Mouse (Mus musculus) right cerebral cortex, postnatal 25 days (tissue): Measurements from ENCODE around the gene Krt81.

Experiments
- DNase-seq: peaks from one replicate; pipeline ENCODE4 v3.0.0; 2022

Gene Krt81

DNA sequence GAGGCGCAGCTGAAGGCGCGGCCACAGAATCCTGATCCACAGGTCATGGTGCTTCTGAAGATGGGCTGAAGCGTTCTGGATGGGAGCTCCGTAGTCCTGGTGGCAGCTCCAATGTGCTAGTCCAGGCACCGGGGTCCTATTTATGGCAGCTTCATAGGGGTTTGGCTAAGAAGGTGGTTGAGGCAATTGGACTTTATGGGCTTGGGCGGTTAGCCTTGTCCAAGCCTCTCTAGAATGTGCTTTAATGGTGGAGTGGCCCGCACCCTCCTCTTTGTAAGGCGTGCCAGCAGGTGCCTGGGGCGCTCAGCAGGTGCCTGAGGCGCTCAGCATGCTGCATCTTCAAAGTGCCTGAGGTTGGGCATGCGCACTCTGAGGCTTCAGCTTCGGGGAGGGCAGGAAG lies at the start of gene Krt81:
TSS of gene Krt81 (minus strand) at position 101 of the 400 bp plus-strand sequence.
- no peak for DNase-seq

- no peak for DNase-seq
Observed at GRCm38 (mm10) chr15:101508247-101508646, 44.7 kb upstream of the Krt81 start.

DNA sequence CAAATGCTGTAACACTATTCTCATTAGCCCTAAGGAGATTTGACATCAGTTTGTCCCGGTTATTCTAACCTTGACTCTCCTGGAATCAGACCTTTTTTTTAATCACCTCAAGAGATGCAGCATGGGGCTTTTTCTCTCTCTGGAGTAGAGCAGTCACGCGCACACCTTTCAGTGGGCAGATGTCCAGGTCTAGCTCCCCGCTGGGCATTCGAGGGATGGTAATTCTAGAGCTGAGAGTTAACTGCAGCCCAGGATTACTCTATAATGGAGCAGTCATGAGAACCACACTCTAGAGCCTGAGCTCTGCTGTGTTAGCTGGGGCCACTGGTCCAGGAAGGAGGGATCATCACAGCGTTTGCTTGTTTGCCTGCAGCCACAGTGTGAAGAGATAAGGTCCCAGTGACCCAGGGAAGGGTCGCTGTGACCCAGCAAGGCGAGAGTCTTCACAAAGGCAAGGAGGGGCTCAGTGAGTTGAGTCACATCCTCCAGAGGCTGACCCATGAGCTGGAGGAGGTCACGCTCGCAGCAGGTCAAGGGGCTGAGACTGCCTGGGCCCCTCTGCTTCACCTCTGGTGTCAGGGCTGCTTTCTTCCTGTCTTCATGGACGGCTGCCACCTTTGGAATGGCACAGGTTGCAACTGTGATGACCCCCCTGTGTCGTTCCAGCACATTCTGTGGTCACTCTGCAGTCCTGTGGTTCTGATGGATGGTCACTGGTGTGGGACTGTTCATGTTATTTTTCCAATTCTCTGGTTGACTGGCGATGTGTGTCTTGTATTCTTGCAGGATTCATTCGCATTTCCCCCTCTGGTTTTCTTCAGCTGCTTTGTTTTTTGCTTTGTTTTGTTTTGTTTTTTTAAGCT lies 43.6 kb upstream of the Krt81 start:
- DNase-seq, result no peak

GRCm38 (mm10) chr15:101497181-101497580 lies 33.6 kb upstream of the Krt81 start:
- no peak for DNase-seq

DNA sequence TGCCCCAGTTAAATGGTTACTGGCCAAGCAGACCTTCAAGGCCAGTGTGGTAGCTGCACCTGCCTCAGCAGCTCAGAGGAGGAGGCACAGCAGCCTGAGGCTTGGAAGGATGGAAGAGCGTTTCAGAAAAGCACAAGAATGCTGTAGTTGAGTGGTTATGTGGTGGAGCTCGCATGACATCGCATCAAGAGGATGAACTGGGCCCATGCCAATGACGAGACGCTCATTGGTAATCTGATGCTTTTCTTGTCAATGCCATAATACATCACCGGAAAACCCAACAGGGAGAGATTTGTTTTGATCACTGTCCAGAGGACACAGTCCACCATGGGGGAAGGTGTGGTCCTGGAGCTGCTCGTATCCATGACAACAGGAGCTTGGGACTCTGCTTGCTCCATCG lies 31.7 kb upstream of the Krt81 start:
- DNase-seq, result no peak

DNA sequence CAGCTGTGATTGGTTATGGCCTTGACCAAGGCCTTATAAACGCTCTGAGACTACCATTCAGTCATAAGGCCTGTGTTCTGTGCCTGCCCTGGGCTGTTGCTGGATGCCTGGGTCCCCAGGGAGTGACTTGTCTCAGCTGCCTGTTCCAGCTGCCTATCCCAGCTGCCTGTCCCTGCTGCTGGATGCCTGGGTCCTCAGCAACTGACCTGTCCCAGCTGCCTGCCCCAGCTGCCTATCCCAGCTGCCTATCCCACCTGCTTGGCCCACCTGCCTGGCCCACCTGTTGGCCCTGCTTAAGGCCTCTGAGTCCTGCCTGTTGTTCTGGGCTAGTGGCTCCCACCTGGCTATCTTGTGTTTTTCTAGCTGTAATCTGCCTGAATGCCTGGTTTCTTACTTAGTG lies 30.7 kb upstream of the Krt81 start:
- no peak for DNase-seq

GRCm38 (mm10) chr15:101493713-101494112 lies 30.2 kb upstream of the Krt81 start:
- DNase-seq, result no peak

GRCm38 (mm10) chr15:101492718-101493117 lies 29.2 kb upstream of the Krt81 start:
- DNase-seq, result no peak

GRCm38 (mm10) chr15:101491431-101491830 lies 27.9 kb upstream of the Krt81 start, which contains the start of gene Krt83:
TSS of gene Krt83 (minus strand) at chr15:101491512.
- no peak for DNase-seq

DNA sequence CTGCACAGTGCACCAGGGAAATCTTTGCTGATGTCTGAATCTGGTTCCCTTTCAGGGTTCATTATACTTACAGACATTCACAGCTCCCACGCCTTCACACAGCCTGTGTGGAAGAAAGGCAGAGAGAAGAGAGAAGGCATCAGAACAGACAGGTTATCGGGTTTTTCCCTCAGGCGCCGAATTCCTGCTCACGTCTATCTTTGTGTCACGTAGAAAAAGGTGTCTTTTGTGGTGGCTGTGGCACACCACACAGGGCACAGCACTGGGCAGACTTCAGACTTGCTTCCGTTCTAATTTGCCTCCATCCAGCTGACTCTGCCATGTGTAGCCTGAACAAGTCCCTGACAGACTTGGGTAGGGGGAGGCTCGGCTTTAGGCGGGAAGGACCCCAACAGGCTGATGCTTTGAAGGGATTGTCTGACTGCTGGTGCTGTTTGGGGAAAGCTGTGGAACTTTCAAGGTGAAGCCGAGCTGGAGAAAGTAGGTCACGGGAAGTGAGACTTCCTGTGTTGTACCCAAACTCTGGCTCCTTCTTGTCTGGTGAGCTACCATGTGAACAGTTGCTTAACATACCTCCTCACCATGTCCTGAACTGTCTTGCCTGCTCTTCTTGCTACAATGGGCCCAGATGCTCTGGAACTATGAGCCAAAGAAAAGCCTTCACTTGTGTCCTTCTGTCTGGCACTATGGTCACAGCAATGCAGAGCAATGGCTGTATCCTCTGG lies 22.5 kb upstream of the Krt81 start:
- DNase-seq, result peak; percentile 15

- DNase-seq, result no peak
Observed at GRCm38 (mm10) chr15:101484939-101485338, 21.4 kb upstream of the Krt81 start.

DNA sequence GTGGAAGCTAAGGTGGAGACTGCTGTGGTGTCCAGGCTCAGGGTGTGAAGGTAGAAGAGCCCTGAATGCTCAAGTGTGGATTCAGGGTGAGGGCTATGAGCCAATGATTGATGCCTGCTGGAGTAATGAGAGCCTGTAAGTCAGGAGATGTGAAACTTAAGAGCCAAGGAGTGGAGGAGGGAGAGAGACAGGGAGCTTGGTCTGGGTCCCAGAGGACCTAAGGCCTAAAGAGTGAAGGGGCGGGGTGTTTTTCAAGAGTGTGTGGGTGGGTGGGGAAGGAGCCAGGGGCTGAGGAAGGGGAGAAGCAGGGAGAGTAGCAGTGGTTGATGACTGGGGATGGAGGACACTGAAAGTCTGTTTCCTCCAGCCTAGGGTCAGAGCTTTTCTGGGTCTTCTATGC lies 20.1 kb upstream of the Krt81 start:
- DNase-seq, result no peak

DNA sequence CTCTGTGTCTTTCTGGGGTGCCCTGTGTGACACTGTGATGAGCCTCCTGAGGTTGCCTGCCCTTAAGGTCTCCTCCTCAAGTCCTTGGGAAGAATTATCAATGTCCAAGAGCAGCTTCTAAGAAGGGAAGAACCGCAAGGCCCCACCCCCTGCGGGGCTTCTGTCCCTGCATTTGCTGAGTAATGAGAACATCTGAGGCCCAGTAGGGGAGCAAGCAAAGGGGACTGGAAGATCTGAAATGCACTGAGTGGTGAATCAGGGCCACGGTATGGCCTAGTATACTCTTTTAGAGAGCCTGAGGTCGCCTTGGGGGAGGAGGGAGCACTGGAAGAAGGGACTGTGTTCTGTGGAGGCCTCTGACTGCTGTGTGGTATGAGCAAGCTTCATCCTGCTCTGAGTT lies 18.5 kb upstream of the Krt81 start:
- DNase-seq, result no peak

DNA sequence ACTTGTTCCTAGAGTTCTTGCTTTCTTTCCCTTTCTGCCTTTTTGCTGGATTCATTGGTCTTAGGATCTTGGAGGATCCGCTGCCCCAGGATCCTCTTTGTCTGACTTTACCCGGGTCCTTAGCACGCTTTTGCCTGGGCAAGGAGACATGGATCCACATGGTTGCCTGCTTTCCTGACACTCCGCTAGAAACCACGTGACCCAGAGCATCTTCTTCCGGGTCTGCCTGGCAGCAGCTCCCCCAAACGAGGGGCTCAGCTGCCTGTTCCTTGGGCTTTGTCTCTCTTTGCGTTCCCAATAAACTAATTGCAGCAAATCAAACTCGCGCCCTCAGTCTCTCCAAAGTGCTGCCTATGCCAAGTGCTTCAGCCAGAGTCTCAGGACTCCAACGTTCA lies 16.1 kb upstream of the Krt81 start:
- no peak for DNase-seq

DNA sequence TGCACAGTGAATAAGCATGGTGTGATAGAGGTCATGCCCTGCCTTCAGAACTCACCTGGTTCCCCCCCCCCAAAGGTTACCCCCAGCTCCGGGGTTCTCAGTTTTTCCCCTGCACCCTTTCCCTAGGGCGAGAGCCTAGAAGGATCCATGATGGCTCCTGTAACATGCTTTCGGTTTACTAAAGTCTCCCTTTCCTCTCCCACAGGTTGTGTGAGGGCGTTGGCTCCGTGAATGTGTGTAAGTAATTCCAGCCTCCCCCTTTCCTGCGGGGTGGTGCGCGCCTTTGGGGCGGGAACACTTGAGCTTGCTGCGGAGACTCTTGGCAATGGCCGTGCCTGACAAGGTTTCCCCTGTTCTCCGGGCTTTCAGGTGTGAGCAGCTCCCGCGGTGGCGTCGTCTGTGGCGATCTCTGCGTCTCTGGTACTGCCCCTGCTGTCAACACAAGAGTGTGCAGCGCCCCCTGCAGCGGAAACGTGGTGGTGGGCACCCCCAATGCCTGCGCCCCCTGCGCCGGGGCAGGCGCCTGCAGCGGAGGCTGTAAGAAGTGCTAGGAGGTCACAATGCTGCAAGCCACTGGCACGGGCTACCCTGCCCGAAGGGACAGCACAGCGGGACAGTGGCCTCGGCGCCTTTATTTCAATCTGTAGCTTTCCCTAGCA lies 15.6 kb upstream of the Krt81 start:
- peak; percentile 37 for DNase-seq

DNA sequence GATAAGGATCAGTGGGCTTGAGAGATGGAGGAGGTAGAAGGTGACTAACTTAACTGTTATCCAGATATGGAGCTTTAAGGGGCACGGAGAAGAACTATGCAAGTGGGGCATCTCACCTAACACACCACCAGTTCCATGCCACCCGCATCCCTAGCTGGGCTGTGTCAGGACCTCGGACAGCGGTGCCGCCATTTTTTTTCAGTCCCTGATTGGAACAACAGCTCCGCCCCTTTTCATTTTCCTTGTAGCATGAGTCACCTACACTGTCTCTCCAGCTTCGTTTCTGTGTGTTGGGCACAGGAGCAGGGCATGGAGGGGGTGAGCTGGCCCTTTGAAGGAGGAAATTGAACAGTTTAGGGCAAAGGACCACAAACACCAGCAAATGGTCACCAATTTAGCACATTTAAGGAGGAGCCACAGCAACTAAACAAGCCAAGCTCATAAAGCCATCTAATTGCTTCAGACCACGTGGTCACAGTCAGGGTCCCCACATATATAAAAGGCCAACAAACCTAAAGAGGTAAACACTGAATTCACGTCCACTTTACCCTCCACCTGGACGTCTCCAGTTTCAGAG lies 9.5 kb upstream of the Krt81 start, which contains the start of gene Krt86:
TSS of gene Krt86 (plus strand) at position 527 of the 577 bp plus-strand sequence.
- no peak for DNase-seq

GRCm38 (mm10) chr15:101469093-101469492 lies 5.5 kb upstream of the Krt81 start:
- DNase-seq, result no peak

DNA sequence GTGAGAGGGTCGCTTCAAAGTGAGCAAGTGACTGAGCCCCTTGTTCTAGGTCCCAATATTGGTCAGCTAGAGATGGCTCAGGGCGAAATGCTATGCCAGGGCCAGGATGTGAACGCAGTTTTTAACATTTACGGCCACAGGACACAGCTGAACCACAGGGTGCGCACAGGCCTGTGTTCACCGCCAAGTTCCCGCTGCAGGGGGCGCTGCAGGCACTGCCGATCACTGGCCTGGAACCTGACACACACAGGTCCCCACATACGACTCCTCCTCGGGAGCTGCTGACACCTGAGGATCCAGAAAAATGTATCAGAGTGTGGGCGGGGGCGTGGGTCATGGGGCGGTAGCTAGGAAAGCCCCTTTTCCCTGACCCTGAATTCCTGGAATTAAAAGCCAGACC lies 4.3 kb downstream of the Krt81 start:
- DNase-seq, result no peak

DNA sequence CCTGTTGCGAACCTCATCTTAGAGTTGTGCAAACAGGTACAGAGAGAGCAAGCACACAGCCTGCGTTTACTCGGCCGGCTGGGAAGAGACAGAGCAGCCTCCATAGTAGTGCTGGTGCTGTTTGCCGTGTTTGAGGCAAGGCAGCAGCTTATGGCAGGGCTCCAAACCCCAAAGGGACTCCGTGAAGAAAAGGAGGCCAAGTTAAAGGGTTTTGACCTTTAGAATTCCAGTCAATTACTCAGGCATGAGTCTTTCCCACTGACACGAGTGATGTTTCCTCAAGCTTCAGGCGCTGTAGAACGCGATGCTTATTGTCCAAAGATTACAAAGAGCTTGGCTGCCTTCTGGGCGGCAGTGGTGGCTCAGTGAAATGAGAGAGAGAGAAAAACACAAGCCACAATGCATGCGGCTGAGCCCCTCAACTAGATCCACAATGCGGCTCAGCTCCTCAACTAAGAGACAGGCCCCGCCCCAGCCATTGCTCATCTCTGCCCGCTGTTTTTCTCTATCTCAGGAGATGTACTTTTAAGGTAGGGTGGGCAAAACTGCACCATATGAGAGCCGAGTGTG lies 5.1 kb downstream of the Krt81 start:
- DNase-seq, result no peak

DNA sequence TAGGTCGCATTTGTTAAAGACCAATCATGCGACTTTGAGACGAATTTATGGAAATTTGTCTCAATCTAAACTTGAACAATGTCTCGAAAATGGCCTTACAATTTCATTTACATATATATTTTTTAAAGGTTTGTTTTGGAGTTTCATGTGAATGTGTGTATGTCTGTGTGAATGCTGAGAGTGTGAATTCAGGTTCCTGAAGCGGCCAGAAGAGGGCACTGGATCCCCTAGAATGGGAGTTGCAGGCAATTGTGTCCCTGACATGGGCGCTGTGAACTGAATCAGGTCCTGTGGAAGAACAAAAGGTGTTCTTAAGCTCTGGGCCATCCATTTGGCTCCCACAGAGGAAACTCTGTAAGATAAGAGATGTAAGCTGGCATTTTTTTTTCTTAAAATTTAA lies 7.7 kb downstream of the Krt81 start:
- DNase-seq, result no peak

DNA sequence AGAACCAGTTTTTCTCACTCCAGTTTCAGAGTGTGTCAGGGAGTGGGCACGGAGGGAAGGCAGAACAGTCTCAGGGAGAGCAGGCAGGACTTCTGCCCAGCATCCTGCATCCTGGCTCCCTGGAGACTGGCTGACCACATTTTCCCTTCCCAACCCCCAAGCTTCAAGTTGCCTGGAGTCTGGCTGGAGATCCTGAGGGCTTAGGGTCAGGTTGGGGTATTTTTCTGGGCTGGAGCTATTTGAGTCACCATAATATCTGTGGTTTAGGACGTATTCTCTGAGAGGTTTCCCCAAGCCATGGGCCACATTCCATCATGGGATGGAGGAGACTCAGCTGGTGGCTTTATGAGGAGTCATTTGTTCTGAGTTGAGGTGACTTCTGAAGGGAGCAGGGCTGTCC lies 8.3 kb downstream of the Krt81 start:
- DNase-seq, result no peak

GRCm38 (mm10) chr15:101454774-101455173 lies 8.8 kb downstream of the Krt81 start:
- no peak for DNase-seq
